Mouse (Mus musculus) intestine, embryonic 14.5 days (tissue): Measurements from ENCODE around the gene H2-M5. TPM values are rescaled to one million over a fixed set of nuclear protein-coding genes. Genes with fewer than 3 reads are reported as not detected.
"Not testable (repeated sequence)": the region's sequence is repeated elsewhere in the genome, so short reads cannot be mapped to it uniquely, and the experiment has no call there.

Experiments used
- ATAC-seq: fragments of 200-750 bp; cut with Nextera tagmentation; replicated peaks from 2 replicates; pipeline ENCODE4 v1.8.0; 2017; ENCODE audit warnings: low read depth, moderate number of reproducible peaks, moderate TSS enrichment, moderate library complexity; ENCODE audit not compliant: low FRiP score, low TSS enrichment
- DNase-seq: peaks from one replicate; pipeline ENCODE4 v3.0.0-alpha.2; 2018; ENCODE audit warnings: low spot score
- H3K27ac ChIP-seq: fragments of 300-500 bp; sonication (generic); 2 replicates; pipeline ENCODE4 v1.5.1; 2014; ENCODE audit warnings: low read depth, mild to moderate bottlenecking, control low read depth
- H3K27me3 ChIP-seq: fragments of 300-500 bp; sonication (generic); replicated peaks from 2 replicates; pipeline ENCODE4 v1.6.1; 2014; ENCODE audit warnings: low read length, control low read depth; ENCODE audit not compliant: control insufficient read depth, insufficient read depth
- H3K36me3 ChIP-seq: fragments of 300-500 bp; sonication (generic); 2 replicates; pipeline ENCODE4 v1.6.1; 2014; ENCODE audit warnings: low read length, control low read depth; ENCODE audit not compliant: control insufficient read depth, insufficient read depth
- H3K4me1 ChIP-seq: fragments of 300-500 bp; sonication (generic); replicated peaks from 2 replicates; pipeline ENCODE4 v1.6.1; 2014; ENCODE audit warnings: low read length, control low read depth, mixed read lengths; ENCODE audit not compliant: control insufficient read depth, insufficient read depth
- H3K4me2 ChIP-seq: fragments of 300-500 bp; sonication (generic); 2 replicates; pipeline ENCODE4 v1.6.1; 2014; ENCODE audit warnings: low read length
- H3K4me3 ChIP-seq: fragments of 300-500 bp; sonication (generic); 2 replicates; pipeline ENCODE4 v1.5.1; 2014; ENCODE audit warnings: low read depth, low read length, control low read depth, mixed read lengths
- H3K9ac ChIP-seq: fragments of 300-500 bp; sonication (generic); 2 replicates; pipeline ENCODE4 v1.6.1; 2014; ENCODE audit warnings: mild to moderate bottlenecking, low read length
- H3K9me3 ChIP-seq: fragments of 300-500 bp; sonication (generic); 2 replicates; pipeline ENCODE4 v1.6.1; 2016; ENCODE audit warnings: low read length, control low read depth; ENCODE audit not compliant: control insufficient read depth
- WGBS: fragments of 180-500 bp; shearing (Covaris S2); extraction: QIAGEN DNeasy Blood & Tissue Kit; methylation state at CpG from one replicate; pipeline ENCODE4 v1.1.7; 2014; 5-methylcytosine and 5-hydroxymethylcytosine counted together
- polyA plus RNA-seq: library from polyadenylated mRNA; unstranded; fragments of >200 nt; fragmentation: Nextera tagmentation; extraction: Ambion mirVana; gene quantifications from 2 replicates; pipeline ENCODE4 v1.2.1, GENCODE M21; 2014

Gene H2-M5
- polyA plus RNA-seq, 1 experiment from 2014 or later, result 0.16 TPM

DNA sequence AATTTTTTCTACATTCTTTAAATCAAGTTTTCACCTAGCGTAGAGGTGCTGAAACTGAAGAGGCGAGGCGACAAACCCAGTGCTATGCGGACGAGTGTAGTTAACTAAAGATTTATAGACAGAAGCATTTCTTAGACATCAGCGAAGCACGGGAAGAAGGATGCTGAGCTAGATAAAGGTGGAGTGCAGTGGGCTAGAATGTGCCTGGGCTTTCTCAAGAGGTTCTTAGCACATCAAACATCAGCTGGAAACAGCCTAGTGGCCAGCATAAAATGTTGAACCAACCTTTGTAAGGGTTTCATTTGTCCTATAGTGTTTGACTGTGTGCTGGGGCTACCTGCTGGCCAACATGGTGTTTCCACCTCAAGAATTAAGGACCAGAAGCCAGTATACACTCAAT, 11.5 kb upstream of the H2-M5 start, which contains the start of gene Zfp57:
TSS of gene Zfp57 (plus strand) at position 301 of the 400 bp plus-strand sequence.
- Histone ChIP-seq H3K27ac (no peak within 1 kb of the TSS), H3K9ac (no peak within 1 kb of the TSS), H3K4me1 (peaks cover 14% of the 10 kb centered on the region), H3K4me3 (no peak within 1 kb of the TSS), H3K36me3 (peaks cover 9% of the 10 kb centered on the region), H3K27me3 (no peaks in the 10 kb centered on the region), H3K9me3 (no peaks in the 10 kb centered on the region), H3K4me2 (peak within 1 kb of the TSS; percentile 79)
- ATAC-seq, result no peak
- 87% methylated on average over 7 of the region's 7 CpGs for WGBS
- DNase-seq, result no peak

DNA sequence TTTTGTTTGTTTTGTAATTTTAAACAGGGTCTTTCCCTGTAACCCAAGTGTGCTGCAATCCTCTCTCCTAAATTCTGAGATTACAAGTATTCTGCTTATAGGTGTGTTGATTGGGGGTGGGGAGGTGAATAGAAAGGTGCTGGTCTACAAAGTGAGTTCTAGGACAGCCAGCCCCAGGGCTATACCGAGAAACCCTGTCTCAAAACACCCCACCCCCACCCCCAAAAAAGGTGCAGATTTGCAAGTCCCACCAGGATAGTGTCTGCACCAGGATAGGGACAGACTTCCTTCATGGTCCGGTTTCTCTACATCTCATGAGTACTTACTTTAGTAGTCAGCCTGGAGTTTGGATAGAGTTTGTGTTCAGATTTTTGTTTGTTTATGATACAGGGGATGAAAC, 9.1 kb upstream of the H2-M5 start:
- DNase-seq, result no peak
- ATAC-seq, result no peak
- Histone ChIP-seq H3K4me2 (no peak overlapping the region), H3K27me3 (no peaks in the 10 kb centered on the region), H3K9ac (no peak overlapping the region), H3K4me3 (no peak overlapping the region), H3K36me3 (no peaks in the 10 kb centered on the region), H3K9me3 (no peaks in the 10 kb centered on the region), H3K4me1 (peaks cover 7% of the 10 kb centered on the region), H3K27ac (no peak overlapping the region)
- 60% methylated on average over 2 of the region's 2 CpGs for whole genome bisulfite sequencing

DNA sequence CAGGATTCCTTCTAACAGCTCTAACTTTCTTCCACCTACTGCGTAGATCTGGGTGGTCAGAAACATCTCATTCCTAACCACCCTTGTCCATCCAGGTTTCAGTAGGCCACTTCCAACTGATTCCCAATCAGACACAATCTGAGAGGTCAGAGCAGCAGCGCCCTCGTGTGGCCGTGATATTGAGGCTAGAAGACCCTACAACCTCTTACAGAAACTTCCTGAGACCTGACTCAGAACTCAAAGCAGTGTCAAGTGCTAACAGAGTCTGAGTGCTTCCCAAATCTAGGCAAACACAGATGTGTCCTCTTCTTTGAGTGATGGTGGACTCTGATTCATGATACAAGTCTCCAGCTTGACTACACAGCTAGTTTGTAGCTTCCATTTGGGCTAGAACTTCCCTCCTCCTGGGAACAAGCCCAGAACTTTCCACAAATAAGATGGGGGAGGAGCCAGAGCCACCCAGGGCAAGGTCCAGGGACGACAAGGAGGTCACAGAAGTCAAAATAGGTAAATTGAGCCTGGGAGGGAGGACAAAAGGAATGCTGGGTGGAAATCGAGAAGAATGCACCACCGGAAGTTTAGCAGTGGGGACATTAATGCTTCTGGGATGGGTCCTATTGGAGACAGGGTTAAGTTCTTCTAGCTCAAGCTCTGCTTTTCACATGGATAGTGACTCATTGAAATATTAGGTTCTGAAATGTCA, 7.8 kb upstream of the H2-M5 start:
- Histone ChIP-seq H3K27me3 (no peaks in the 10 kb centered on the region), H3K4me3 (no peak overlapping the region), H3K4me2 (no peak overlapping the region), H3K9ac (no peak overlapping the region), H3K4me1 (no peaks in the 10 kb centered on the region), H3K9me3 (no peaks in the 10 kb centered on the region), H3K27ac (no peak overlapping the region), H3K36me3 (no peaks in the 10 kb centered on the region)
- WGBS, result 25% methylated on average over 7 of the region's 7 CpGs
- DNase-seq (peak; percentile 92), ATAC-seq (no peak; the same call in 1 of the 2 replicates)

DNA sequence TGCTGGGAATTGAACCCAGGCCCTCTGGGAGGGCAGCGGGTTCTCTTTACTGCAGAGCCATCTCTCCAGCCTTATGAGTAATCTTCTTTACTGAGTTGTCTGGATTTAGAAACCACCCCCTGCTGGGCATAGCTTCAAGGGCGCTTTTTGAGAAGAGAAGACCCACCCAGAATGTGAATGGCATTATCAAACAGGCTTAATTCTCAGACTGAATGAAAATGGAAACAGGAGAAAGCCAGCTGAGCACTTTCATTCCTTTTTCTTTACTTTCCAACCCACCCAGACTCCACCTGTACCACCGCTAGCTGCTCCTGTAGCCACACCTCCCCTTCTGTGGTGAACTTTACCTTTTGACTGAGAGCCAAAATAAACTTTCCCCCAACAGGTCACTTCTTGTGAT, 6.1 kb upstream of the H2-M5 start:
- Histone ChIP-seq H3K4me3 (no peak overlapping the region), H3K9me3 (no peaks in the 10 kb centered on the region), H3K9ac (no peak overlapping the region), H3K4me1 (no peaks in the 10 kb centered on the region), H3K4me2 (no peak overlapping the region), H3K27ac (no peak overlapping the region), H3K27me3 (0 out of 2 replicates have a peak, but pooled peaks cover 5% of the 10 kb centered on the region), H3K36me3 (no peaks in the 10 kb centered on the region)
- DNase-seq (no peak), ATAC-seq (no peak)
- WGBS, result 73% methylated on average over 3 of the region's 3 CpGs

DNA sequence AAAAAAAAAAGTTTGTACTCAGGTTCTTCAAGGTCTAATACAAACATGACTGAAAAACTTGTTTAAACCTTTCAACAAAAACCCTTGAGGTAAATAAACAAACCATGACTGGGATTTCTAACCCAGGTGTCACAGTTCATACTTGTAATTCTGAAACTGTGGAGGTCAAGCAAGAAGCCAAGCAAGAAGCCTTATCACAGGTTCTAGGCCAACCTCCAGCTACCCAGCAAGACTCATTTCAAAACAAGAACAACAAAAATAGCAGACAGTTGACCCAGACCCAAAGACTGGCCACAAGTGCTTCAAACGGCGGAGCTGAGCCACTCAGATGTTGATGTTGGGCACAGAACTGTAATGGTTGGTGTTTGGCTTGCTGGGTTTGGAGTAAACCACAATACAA, 5.2 kb upstream of the H2-M5 start:
- Histone ChIP-seq H3K27me3 (peaks cover 8% of the 10 kb centered on the region), H3K27ac (no peak overlapping the region), H3K9ac (no peak overlapping the region), H3K4me1 (no peaks in the 10 kb centered on the region), H3K4me3 (no peak overlapping the region), H3K9me3 (no peaks in the 10 kb centered on the region), H3K4me2 (no peak overlapping the region), H3K36me3 (no peaks in the 10 kb centered on the region)
- ATAC-seq, result no peak
- no peak for DNase-seq
- WGBS, result 78% methylated on average over 2 of the region's 2 CpGs

DNA sequence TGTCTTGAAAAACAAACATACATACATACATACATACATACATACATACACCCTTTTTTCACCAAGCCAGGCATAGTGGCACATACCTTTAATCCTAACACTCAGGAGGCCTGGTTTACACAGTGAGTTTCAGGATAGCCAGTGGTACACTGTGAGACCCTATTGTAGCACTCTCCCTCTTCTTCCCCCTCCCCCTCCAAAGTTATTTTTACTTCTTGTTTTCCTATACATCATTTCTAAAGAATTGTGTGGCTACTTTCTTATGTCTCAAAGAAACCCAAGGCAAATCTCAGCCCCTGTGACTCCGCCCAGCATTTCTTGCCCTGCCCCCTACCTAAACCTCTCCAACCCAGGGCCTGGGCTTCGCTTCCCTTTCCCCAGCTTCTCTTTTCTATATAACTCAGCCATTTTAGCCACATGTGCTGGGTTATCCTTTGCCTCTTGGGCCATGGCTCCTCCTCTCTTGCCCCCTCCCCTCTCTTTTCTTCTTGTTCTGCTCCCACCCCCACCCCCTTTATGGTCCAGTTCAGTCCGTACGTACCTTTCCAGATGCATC, 4.5 kb upstream of the H2-M5 start:
- Histone ChIP-seq H3K4me1 (no peaks in the 10 kb centered on the region), H3K36me3 (no peaks in the 10 kb centered on the region), H3K9ac (no peak overlapping the region), H3K27ac (no peak overlapping the region), H3K4me2 (no peak overlapping the region), H3K4me3 (no peak overlapping the region), H3K27me3 (peaks cover 15% of the 10 kb centered on the region), H3K9me3 (no peaks in the 10 kb centered on the region)
- no peak for DNase-seq
- ATAC-seq, result no peak
- WGBS, result 90% methylated on average over 4 of the region's 4 CpGs

DNA sequence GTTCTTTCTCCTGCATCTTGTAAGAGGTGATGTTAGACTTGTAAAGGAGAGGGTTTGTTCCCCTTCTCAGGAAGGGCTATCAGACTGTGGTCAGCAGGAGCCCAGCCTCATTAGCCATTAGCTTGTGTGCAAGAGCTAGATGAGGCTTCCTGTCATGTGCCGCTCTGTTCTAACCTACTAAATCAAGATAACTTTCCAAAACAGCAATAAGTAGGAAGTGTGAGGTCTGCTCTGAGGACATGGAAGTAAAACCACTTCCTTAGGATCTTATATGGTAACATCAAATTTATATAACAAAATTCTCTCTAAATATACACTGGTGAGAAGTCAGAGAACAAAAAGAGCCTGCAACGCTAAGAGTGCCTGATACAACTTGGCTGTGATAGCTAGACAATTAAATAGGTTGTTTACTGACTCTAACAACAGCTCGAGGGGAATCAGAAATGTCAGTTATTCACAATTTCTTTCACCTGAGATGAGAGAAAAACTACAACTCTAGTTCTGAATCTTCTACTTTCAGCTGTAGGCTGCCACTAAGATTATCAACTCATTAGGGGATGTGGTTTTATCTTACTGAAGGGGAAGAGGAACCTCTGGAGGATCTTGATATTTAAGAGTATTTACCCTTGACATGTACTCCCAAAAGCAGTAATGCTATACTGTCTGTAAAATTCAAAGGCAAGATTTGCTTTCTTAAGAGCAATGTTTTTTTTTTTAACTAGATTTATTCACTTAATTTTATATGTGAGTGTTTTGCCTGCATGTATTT, 3.2 kb upstream of the H2-M5 start:
- no peak overlapping the region for H3K27ac ChIP-seq
- DNase-seq, result no peak
- peaks cover 28% of the 10 kb centered on the region for H3K27me3 ChIP-seq
- no peak overlapping the region for H3K4me2 ChIP-seq
- no peak overlapping the region for H3K9ac ChIP-seq
- H3K9me3 ChIP-seq, result no peaks in the 10 kb centered on the region
- no peak for ATAC-seq
- H3K36me3 ChIP-seq, result no peaks in the 10 kb centered on the region
- no peak overlapping the region for H3K4me3 ChIP-seq
- no peaks in the 10 kb centered on the region for H3K4me1 ChIP-seq
- WGBS, result 73% methylated on average over 3 of the region's 3 CpGs

DNA sequence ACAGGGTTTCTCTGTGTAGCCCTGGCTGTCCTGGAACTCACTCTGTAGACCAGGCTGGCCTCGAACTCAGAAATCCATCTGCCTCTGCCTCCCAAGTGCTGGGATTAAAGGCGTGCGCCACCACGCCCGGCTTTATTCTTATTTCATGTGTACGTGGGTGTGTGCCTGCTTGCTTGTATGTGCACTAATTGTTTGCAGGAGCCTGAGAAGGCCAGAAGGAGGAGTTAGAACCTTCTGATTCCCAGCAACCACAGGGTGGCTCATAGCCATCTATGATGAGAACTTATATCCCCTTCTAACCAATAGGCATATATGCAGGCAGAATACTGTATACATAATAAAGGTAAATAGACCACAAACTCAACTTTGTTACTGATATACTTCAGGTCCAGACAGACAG, 1.3 kb upstream of the H2-M5 start:
- ATAC-seq, result not testable (repeated sequence)

More for the DNA sequence above, 1.3 kb upstream of the H2-M5 start:
- not testable (repeated sequence) for H3K36me3 ChIP-seq, H3K4me2 ChIP-seq, DNase-seq, H3K9me3 ChIP-seq, H3K4me1 ChIP-seq, H3K4me3 ChIP-seq, H3K27ac ChIP-seq, H3K9ac ChIP-seq
- whole genome bisulfite sequencing, result 91% methylated on average over 5 of the region's 6 CpGs
- H3K27me3 ChIP-seq, result peaks cover 32% of the 10 kb centered on the region
